In genomic region chr1:154064633-154065032, GRCm38 (mm10) we compare ENCODE assay signal across 18 mouse cellular contexts.
"Had no signal": no experiment of that assay in that cellular context is flagged by ENCODE, and none has a peak within 500 bp of the region (broad histone marks: within the 10 kb centered on the region; RNA-seq: fewer than 3 reads in every experiment).

No protein-coding gene starts in this region.

- H3K9me3 ChIP-seq: limb, embryonic 12.5 days; limb, embryonic 15.5 days; midbrain, embryonic 12.5 days; midbrain, embryonic 15.5 days; neural tube, embryonic 13.5 days had no signal

- H3K27ac ChIP-seq: limb, embryonic 12.5 days; limb, embryonic 15.5 days; liver, embryonic 14.5 days; macrophage; midbrain, embryonic 12.5 days; midbrain, embryonic 15.5 days; neural tube, embryonic 13.5 days; stomach, postnatal 0 days had no signal

- ATAC-seq: liver, postnatal 0 days; lung, postnatal 0 days; midbrain, embryonic 15.5 days had no signal

- H3K4me2 ChIP-seq: limb, embryonic 12.5 days; limb, embryonic 15.5 days; liver, embryonic 11.5 days; lung, embryonic 14.5 days; midbrain, embryonic 12.5 days; midbrain, embryonic 15.5 days; neural tube, embryonic 13.5 days had no signal

- H3K27me3 ChIP-seq: limb, embryonic 12.5 days; limb, embryonic 15.5 days; midbrain, embryonic 12.5 days; midbrain, embryonic 15.5 days; neural tube, embryonic 13.5 days had no signal

- H3K4me3 ChIP-seq: limb, embryonic 12.5 days; limb, embryonic 15.5 days; midbrain, embryonic 12.5 days; midbrain, embryonic 15.5 days; neural tube, embryonic 13.5 days had no signal

- H3K4me1 ChIP-seq: limb, embryonic 15.5 days; midbrain, embryonic 12.5 days; midbrain, embryonic 15.5 days; neural tube, embryonic 13.5 days had no signal

- DNase-seq: kidney, postnatal 14 days; kidney, postnatal 4 days; left cerebral cortex, postnatal 4 days; liver, postnatal 0 days; lung, embryonic 14.5 days; thymus, adult 2 months; thymus, postnatal 14 days; thymus, postnatal 4 days had no signal

- H3K9ac ChIP-seq: limb, embryonic 12.5 days; limb, embryonic 15.5 days; liver, embryonic 14.5 days; liver, postnatal 0 days; lung, embryonic 14.5 days; midbrain, embryonic 12.5 days; midbrain, embryonic 15.5 days; neural tube, embryonic 13.5 days had no signal

- H3K36me3 ChIP-seq: limb, embryonic 12.5 days; limb, embryonic 15.5 days; midbrain, embryonic 12.5 days; midbrain, embryonic 15.5 days; neural tube, embryonic 13.5 days had no signal
